Mouse (Mus musculus): ENCODE data around the gene Ric1. TPM values are rescaled to one million over a fixed set of nuclear protein-coding genes. Genes with fewer than 3 reads are reported as not detected.

Ric1 gene
- total RNA-seq (2021) = 10 to 100 TPM; 32.2 to 37.9 TPM

GRCm38 (mm10) chr19:29521637-29522435 lies at the start of gene Ric1:
Gene Ric1 (plus strand): TSS chr19:29522282.
- intact Hi-C loops (cut with DNase I) = loop anchor here (5.0 kb wide), 1 partner anchor 40 kb away; no protein-coding TSS in a partner anchor
- peak; percentile 87 to 93 for DNase-seq (ENCODE audit: low spot score in 2 of 2)

GRCm38 (mm10) chr19:29472424-29472823 lies 49.7 kb upstream of the Ric1 start:
- intact Hi-C loops (cut with DNase I) = no loop called here
- no peak for DNase-seq (ENCODE audit: low spot score in 2 of 2)

GRCm38 (mm10) chr19:29472946-29473345 lies 49.1 kb upstream of the Ric1 start:
- intact Hi-C loops (cut with DNase I) = no loop called here
- DNase-seq (ENCODE audit: low spot score in 2 of 2) = no peak

GRCm38 (mm10) chr19:29474803-29475202 lies 47.3 kb upstream of the Ric1 start:
- intact Hi-C loops (cut with DNase I) = no loop called here
- no peak for DNase-seq (ENCODE audit: low spot score in 2 of 2)

- intact Hi-C loops (cut with DNase I) = no loop called here
- DNase-seq (ENCODE audit: low spot score in 2 of 2) = no peak
These were observed 46.9 kb upstream of the Ric1 start for GRCm38 (mm10) chr19:29475210-29475620.

- DNase-seq (ENCODE audit: low spot score in 2 of 2) = no peak
- intact Hi-C loops (cut with DNase I) = no loop called here
These were observed 43.5 kb upstream of the Ric1 start for GRCm38 (mm10) chr19:29478598-29478997.

- intact Hi-C loops (cut with DNase I) = no loop called here
- DNase-seq (ENCODE audit: low spot score in 2 of 2) = no peak
These were observed 40.5 kb upstream of the Ric1 start for GRCm38 (mm10) chr19:29481578-29481977.

GRCm38 (mm10) chr19:29482148-29482547 lies 39.9 kb upstream of the Ric1 start:
- intact Hi-C loops (cut with DNase I) = no loop called here
- no peak for DNase-seq (ENCODE audit: low spot score in 2 of 2)

- no peak for DNase-seq (ENCODE audit: low spot score in 2 of 2)
- intact Hi-C loops (cut with DNase I) = no loop called here
These were observed 39.4 kb upstream of the Ric1 start for GRCm38 (mm10) chr19:29482637-29483036.

GRCm38 (mm10) chr19:29483386-29483785 lies 38.7 kb upstream of the Ric1 start:
- intact Hi-C loops (cut with DNase I) = no loop called here
- no peak for DNase-seq (ENCODE audit: low spot score in 2 of 2)

GRCm38 (mm10) chr19:29484537-29484936 lies 37.5 kb upstream of the Ric1 start:
- intact Hi-C loops (cut with DNase I) = no loop called here
- DNase-seq (ENCODE audit: low spot score in 2 of 2) = no peak

- intact Hi-C loops (cut with DNase I) = no loop called here
- DNase-seq (ENCODE audit: low spot score in 2 of 2) = no peak
These were observed 36.7 kb upstream of the Ric1 start for GRCm38 (mm10) chr19:29485257-29485948.

GRCm38 (mm10) chr19:29486545-29487206 lies 35.4 kb upstream of the Ric1 start:
- DNase-seq (ENCODE audit: low spot score in 2 of 2) = no peak
- intact Hi-C loops (cut with DNase I) = no loop called here

GRCm38 (mm10) chr19:29487326-29488072 lies 34.6 kb upstream of the Ric1 start:
- intact Hi-C loops (cut with DNase I) = no loop called here
- DNase-seq (ENCODE audit: low spot score in 2 of 2) = no peak

GRCm38 (mm10) chr19:29488073-29488390 lies 34.0 kb upstream of the Ric1 start:
- DNase-seq (ENCODE audit: low spot score in 2 of 2) = no peak
- intact Hi-C loops (cut with DNase I) = no loop called here

GRCm38 (mm10) chr19:29488420-29488819 lies 33.7 kb upstream of the Ric1 start:
- no peak for DNase-seq (ENCODE audit: low spot score in 2 of 2)
- intact Hi-C loops (cut with DNase I) = no loop called here

GRCm38 (mm10) chr19:29489785-29490284 lies 32.2 kb upstream of the Ric1 start:
- intact Hi-C loops (cut with DNase I) = no loop called here
- no peak for DNase-seq (ENCODE audit: low spot score in 2 of 2)

GRCm38 (mm10) chr19:29491467-29491866 lies 30.6 kb upstream of the Ric1 start:
- DNase-seq (ENCODE audit: low spot score in 2 of 2) = no peak
- intact Hi-C loops (cut with DNase I) = no loop called here

GRCm38 (mm10) chr19:29494454-29494853 lies 27.6 kb upstream of the Ric1 start:
- no peak for DNase-seq (ENCODE audit: low spot score in 2 of 2)
- intact Hi-C loops (cut with DNase I) = no loop called here
